Mouse (Mus musculus): ENCODE results near the gene Adad2. TPM values are rescaled to one million over a fixed set of nuclear protein-coding genes. Genes with fewer than 3 reads are reported as not detected.

The Adad2 gene
- total and polyA plus RNA-seq, 3 experiments, result not detected

GRCm38 (mm10) chr8:119588844-119589243, 23.7 kb upstream of the Adad2 start:
- peaks cover 2 to 10% of the 10 kb centered on the region in 2 experiments; a peak in 3 of 4 replicates for H3K4me1 ChIP-seq (ENCODE audit: control insufficient read depth in 1 of 2, insufficient read depth in 2 of 2, low read length in 2 of 2)

GRCm38 (mm10) chr8:119590348-119590747, 22.2 kb upstream of the Adad2 start:
- H3K4me3 ChIP-seq (ENCODE audit: control insufficient read depth in 1 of 2, insufficient read depth in 1 of 2, low read depth in 2 of 2, low read length in 2 of 2), result no peak overlapping the region
- H3K27me3 ChIP-seq (ENCODE audit: control insufficient read depth in 1 of 2, insufficient read depth in 2 of 2, low read length in 2 of 2), result no peaks in the 10 kb centered on the region
- no peaks in the 10 kb centered on the region for H3K36me3 ChIP-seq (ENCODE audit: control insufficient read depth in 1 of 2, insufficient read depth in 2 of 2, low read length in 2 of 2)
- H3K9me3 ChIP-seq (replicated peaks; ENCODE audit: insufficient read depth, low read length), result no peaks in the 10 kb centered on the region
- DNase-seq (ENCODE audit: low read depth, low spot score), result no peak
- no peak overlapping the region for H3K27ac ChIP-seq (ENCODE audit: control insufficient read depth, low read depth, low read length)
- peaks cover 0 to 6% of the 10 kb centered on the region in 2 experiments; a peak in 2 of 4 replicates for H3K4me1 ChIP-seq (ENCODE audit: control insufficient read depth in 1 of 2, insufficient read depth in 2 of 2, low read length in 2 of 2)
- TF ChIP-seq MAZ (IDR thresholded peaks at IDR 0.05; ENCODE audit: low read depth, low read length) (no peak), CTCF (IDR thresholded peaks at IDR 0.05 in 2 of 3, conservative IDR thresholded peaks at IDR 0.05 in 1 of 3; ENCODE audit: control insufficient read depth in 1 of 3, insufficient read depth in 1 of 3, low read depth in 2 of 3, low read length in 3 of 3, poor library complexity in 1 of 3, severe bottlenecking in 1 of 3) (no peak)
- no peaks in the 10 kb centered on the region for H3K79me2 ChIP-seq (ENCODE audit: control insufficient read depth, insufficient read depth, low read length, poor library complexity)
- H3K9ac ChIP-seq (ENCODE audit: control insufficient read depth, low read depth, low read length, poor library complexity, severe bottlenecking), result no peak overlapping the region

More at GRCm38 (mm10) chr8:119588844-119589243, 23.7 kb upstream of the Adad2 start:
- Histone ChIP-seq H3K79me2 (ENCODE audit: control insufficient read depth, insufficient read depth, low read length, poor library complexity) (no peaks in the 10 kb centered on the region), H3K9ac (ENCODE audit: control insufficient read depth, low read depth, low read length, poor library complexity, severe bottlenecking) (no peak overlapping the region), H3K27me3 (ENCODE audit: control insufficient read depth in 1 of 2, insufficient read depth in 2 of 2, low read length in 2 of 2) (no peaks in the 10 kb centered on the region), H3K27ac (ENCODE audit: control insufficient read depth, low read depth, low read length) (no peak overlapping the region), H3K36me3 (ENCODE audit: control insufficient read depth in 1 of 2, insufficient read depth in 2 of 2, low read length in 2 of 2) (no peaks in the 10 kb centered on the region), H3K9me3 (replicated peaks; ENCODE audit: insufficient read depth, low read length) (no peaks in the 10 kb centered on the region), H3K4me3 (ENCODE audit: control insufficient read depth in 1 of 2, insufficient read depth in 1 of 2, low read depth in 2 of 2, low read length in 2 of 2) (no peak overlapping the region)
- DNase-seq (ENCODE audit: low read depth, low spot score), result no peak
- TF ChIP-seq ZKSCAN1 (IDR thresholded peaks at IDR 0.05; ENCODE audit: low read depth, low read length) (no peak), HCFC1 (IDR thresholded peaks at IDR 0.05; ENCODE audit: low read depth, low read length) (no peak), GABPA (IDR thresholded peaks at IDR 0.05; ENCODE audit: low read depth, low read length) (no peak), SIN3A (IDR thresholded peaks at IDR 0.05; ENCODE audit: low read length) (no peak), MYC (IDR thresholded peaks at IDR 0.05; ENCODE audit: low read depth, low read length) (no peak), UBTF (IDR thresholded peaks at IDR 0.05; ENCODE audit: borderline replicate concordance, insufficient read depth, low read depth, low read length) (no peak), POLR2AphosphoS5 (IDR thresholded peaks at IDR 0.05; ENCODE audit: borderline replicate concordance, low read depth, low read length) (no peak), RAD21 (IDR thresholded peaks at IDR 0.05; ENCODE audit: low read depth, low read length) (no peak), ZC3H11A (IDR thresholded peaks at IDR 0.05; ENCODE audit: low read depth, low read length) (no peak), E2F4 (IDR thresholded peaks at IDR 0.05; ENCODE audit: borderline replicate concordance, low read depth, low read length) (no peak), CHD1 (IDR thresholded peaks at IDR 0.05; ENCODE audit: low read depth, low read length) (no peak)

GRCm38 (mm10) chr8:119591456-119591855, 21.1 kb upstream of the Adad2 start:
- DNase-seq (ENCODE audit: low read depth, low spot score), result no peak
- no peaks in the 10 kb centered on the region for H3K9me3 ChIP-seq (replicated peaks; ENCODE audit: insufficient read depth, low read length)
- no peaks in the 10 kb centered on the region for H3K36me3 ChIP-seq (ENCODE audit: control insufficient read depth in 1 of 2, insufficient read depth in 2 of 2, low read length in 2 of 2)
- no peak overlapping the region for H3K27ac ChIP-seq (ENCODE audit: control insufficient read depth, low read depth, low read length)
- no peak for TF ChIP-seq POLR2AphosphoS2 (IDR thresholded peaks at IDR 0.05; ENCODE audit: low read length)
- TF ChIP-seq NELFE (IDR thresholded peaks at IDR 0.05; ENCODE audit: low read depth, low read length), result no peak
- no peak for TF ChIP-seq CHD2 (IDR thresholded peaks at IDR 0.05; ENCODE audit: low read length)
- TF ChIP-seq JUND (IDR thresholded peaks at IDR 0.05; ENCODE audit: low read depth, low read length), result no peak
- no peak for TF ChIP-seq ZNF384 (IDR thresholded peaks at IDR 0.05; ENCODE audit: low read depth, low read length)
- no peak for TF ChIP-seq RAD21 (IDR thresholded peaks at IDR 0.05; ENCODE audit: low read depth, low read length)
- no peak for TF ChIP-seq TBP (IDR thresholded peaks at IDR 0.05; ENCODE audit: low read depth, low read length)
- TF ChIP-seq TCF12 (IDR thresholded peaks at IDR 0.05; ENCODE audit: low read depth, low read length), result no peak
- TF ChIP-seq MAFK (IDR thresholded peaks at IDR 0.05; ENCODE audit: borderline replicate concordance, low read depth, low read length), result no peak
- no peak for TF ChIP-seq ZC3H11A (IDR thresholded peaks at IDR 0.05; ENCODE audit: low read depth, low read length)
- TF ChIP-seq BHLHE40 (IDR thresholded peaks at IDR 0.05; ENCODE audit: borderline replicate concordance, low read depth, low read length), result no peak
- no peaks in the 10 kb centered on the region for H3K79me2 ChIP-seq (ENCODE audit: control insufficient read depth, insufficient read depth, low read length, poor library complexity)
- no peak overlapping the region for H3K4me3 ChIP-seq (ENCODE audit: control insufficient read depth in 1 of 2, insufficient read depth in 1 of 2, low read depth in 2 of 2, low read length in 2 of 2)
- no peak overlapping the region for H3K9ac ChIP-seq (ENCODE audit: control insufficient read depth, low read depth, low read length, poor library complexity, severe bottlenecking)
- H3K4me1 ChIP-seq (ENCODE audit: control insufficient read depth in 1 of 2, insufficient read depth in 2 of 2, low read length in 2 of 2), result peaks cover 0 to 2% of the 10 kb centered on the region in 2 experiments; a peak in 1 of 4 replicates
- H3K27me3 ChIP-seq (ENCODE audit: control insufficient read depth in 1 of 2, insufficient read depth in 2 of 2, low read length in 2 of 2), result no peaks in the 10 kb centered on the region

Data from MEL (cell line).